Mouse (Mus musculus): ENCODE data around the gene Vmn2r28.
"Not testable (repeated sequence)": the region's sequence is repeated elsewhere in the genome, so short reads cannot be mapped to it uniquely, and the experiment has no call there.

Vmn2r28 gene

DNA sequence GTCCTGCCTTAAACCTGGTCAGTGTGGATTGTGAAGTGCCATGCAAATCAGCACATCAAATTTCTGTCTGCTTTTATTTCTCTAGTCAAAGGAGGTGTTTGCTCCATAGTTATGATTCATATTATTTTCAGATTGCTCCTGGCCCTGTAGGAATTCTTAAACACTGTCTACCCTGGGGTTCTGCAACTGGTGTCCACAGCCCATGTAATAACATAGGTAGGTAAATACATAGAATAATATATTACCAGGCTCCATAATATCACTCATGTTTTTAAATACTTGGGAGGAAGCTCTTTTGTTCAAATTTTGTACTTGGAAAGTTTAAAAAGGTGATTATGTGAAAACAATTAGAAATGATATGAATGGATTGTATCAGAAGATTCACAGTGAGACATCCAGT is at the start of gene Vmn2r28:
Gene Vmn2r28 (minus strand): TSS at position 101 of the 400 bp plus-strand sequence.
- DNase-seq (ENCODE audit: low spot score in 2 of 2): not testable (repeated sequence)

GRCm38 (mm10) chr7:5540770-5541436 is 47.1 kb upstream of the Vmn2r28 start:
- not testable (repeated sequence) for DNase-seq (ENCODE audit: low spot score in 2 of 2)

DNA sequence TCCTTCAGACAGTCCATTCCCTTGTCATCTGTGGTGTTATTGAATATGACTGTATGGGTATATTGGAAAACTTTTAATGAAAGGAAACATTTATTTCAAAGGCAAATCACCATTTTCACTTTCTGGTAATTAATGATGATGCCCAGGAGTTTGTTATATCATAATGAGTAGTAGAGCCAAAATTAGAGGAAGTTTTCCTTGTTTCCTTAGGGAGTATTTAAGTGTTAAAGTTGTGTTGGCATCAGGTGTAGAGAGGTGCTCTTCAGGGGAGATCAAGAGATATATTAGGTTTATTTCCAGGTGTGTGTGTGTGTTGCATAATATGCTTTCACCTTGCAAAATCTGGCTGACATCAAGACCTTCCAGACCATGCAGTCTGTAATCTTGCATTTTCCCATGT is 37.1 kb downstream of the Vmn2r28 start, which contains the start of gene Vmn1r59:
Gene Vmn1r59 (minus strand): TSS at position 101 of the 400 bp plus-strand sequence.
- no peak for DNase-seq (ENCODE audit: low spot score in 2 of 2)

- not testable (repeated sequence) for DNase-seq (ENCODE audit: low spot score in 2 of 2)
Observed at GRCm38 (mm10) chr7:5454011-5454410, 39.7 kb downstream of the Vmn2r28 start.

- DNase-seq (ENCODE audit: low spot score in 2 of 2): no peak
Observed at GRCm38 (mm10) chr7:5448627-5449026, 45.1 kb downstream of the Vmn2r28 start.
